Mouse (Mus musculus) kidney, embryonic 16.5 days (tissue): ENCODE measurements around the gene Gpr137. TPM values are rescaled to one million over a fixed set of nuclear protein-coding genes. Genes with fewer than 3 reads are reported as not detected.

Source experiments
- ATAC-seq: fragments of 200-750 bp; cut with Nextera tagmentation; 2 replicates; pipeline ENCODE4 v1.8.0; 2017; ENCODE audit warnings: moderate TSS enrichment; ENCODE audit not compliant: low FRiP score, low TSS enrichment
- H3K27ac ChIP-seq: fragments of 300-500 bp; sonication (generic); 2 replicates; pipeline ENCODE4 v1.5.1; 2014; ENCODE audit warnings: low read length
- H3K27me3 ChIP-seq: fragments of 300-500 bp; sonication (generic); 2 replicates; pipeline ENCODE4 v1.6.1; 2014; ENCODE audit warnings: low read length, control low read depth, mixed read lengths; ENCODE audit not compliant: insufficient read depth
- H3K36me3 ChIP-seq: fragments of 300-500 bp; sonication (generic); 2 replicates; pipeline ENCODE4 v1.6.1; 2014; ENCODE audit warnings: low read length, control low read depth, mixed read lengths; ENCODE audit not compliant: insufficient read depth
- H3K4me1 ChIP-seq: fragments of 300-500 bp; sonication (generic); 2 replicates; pipeline ENCODE4 v1.6.1; 2014; ENCODE audit warnings: low read length, control low read depth, mixed read lengths; ENCODE audit not compliant: insufficient read depth
- H3K4me2 ChIP-seq: fragments of 300-500 bp; sonication (generic); replicated peaks from 2 replicates; pipeline ENCODE4 v1.6.1; 2014; ENCODE audit warnings: low read depth, low read length
- H3K4me3 ChIP-seq: fragments of 300-500 bp; sonication (generic); 2 replicates; pipeline ENCODE4 v1.5.1; 2014; ENCODE audit warnings: mild to moderate bottlenecking, low read length
- H3K9ac ChIP-seq: fragments of 300-500 bp; sonication (generic); replicated peaks from 2 replicates; pipeline ENCODE4 v1.6.1; 2014; ENCODE audit warnings: low read length
- H3K9me3 ChIP-seq: fragments of 300-500 bp; sonication (generic); 2 replicates; pipeline ENCODE4 v1.6.1; 2016; ENCODE audit warnings: low read length, control low read depth
- WGBS: fragments of 180-500 bp; shearing (Covaris S2); extraction: QIAGEN DNeasy Blood & Tissue Kit; methylation state at CpG from one replicate; pipeline ENCODE4 v1.1.7; 2014; 5-methylcytosine and 5-hydroxymethylcytosine counted together
- polyA plus RNA-seq: library from polyadenylated mRNA; unstranded; fragments of >200 nt; fragmentation: Nextera tagmentation; extraction: Ambion mirVana; gene quantifications from 2 replicates; pipeline ENCODE4 v1.2.1, GENCODE M21; 2015

Gpr137 gene
- polyA plus RNA-seq, 1 experiment from 2014 or later, result 30.4 TPM

- Histone ChIP-seq H3K9me3 (no peaks in the 10 kb centered on the region), H3K27me3 (peaks cover 65% of the 10 kb centered on the region), H3K27ac (no peak within 1 kb of the TSS), H3K4me2 (peak within 1 kb of the TSS; percentile 93), H3K4me1 (peaks cover 24% of the 10 kb centered on the region), H3K4me3 (peak within 1 kb of the TSS; percentile 50), H3K9ac (peak within 1 kb of the TSS; percentile 66), H3K36me3 (no peaks in the 10 kb centered on the region)
- 15% methylated on average over 18 of the region's 23 CpGs for WGBS
- ATAC-seq, result no peak; the same call in 1 of the 2 replicates
These were observed 7.9 kb downstream of the Gpr137 start, which contains the start of gene Kcnk4 for GRCm38 (mm10) chr19:6934195-6934977. Gene Kcnk4, minus strand, starts transcription at chr19:6934515.

- H3K9me3 ChIP-seq, result no peaks in the 10 kb centered on the region
- 2% methylated on average over 58 of the region's 58 CpGs for WGBS
- peak; percentile 55 for ATAC-seq
- H3K9ac ChIP-seq, result peak overlapping the region; percentile 66
- peaks cover 24% of the 10 kb centered on the region for H3K4me1 ChIP-seq
- H3K4me2 ChIP-seq, result peak overlapping the region; percentile 93
- H3K27me3 ChIP-seq, result peaks cover 72% of the 10 kb centered on the region
- no peaks in the 10 kb centered on the region for H3K36me3 ChIP-seq
- H3K4me3 ChIP-seq, result peak overlapping the region; percentile 50
- H3K27ac ChIP-seq, result no peak overlapping the region
These were observed 8.7 kb downstream of the Gpr137 start for GRCm38 (mm10) chr19:6933436-6934194.

- 22% methylated on average over 4 of the region's 4 CpGs for WGBS
- H3K4me3 ChIP-seq, result no peak overlapping the region
- no peaks in the 10 kb centered on the region for H3K36me3 ChIP-seq
- ATAC-seq, result no peak
- H3K4me2 ChIP-seq, result peak overlapping the region; percentile 93; the same call in 1 of the 2 replicates
- H3K4me1 ChIP-seq, result peaks cover 22% of the 10 kb centered on the region
- H3K27ac ChIP-seq, result no peak overlapping the region
- no peak overlapping the region for H3K9ac ChIP-seq
- H3K27me3 ChIP-seq, result peaks cover 75% of the 10 kb centered on the region
- H3K9me3 ChIP-seq, result no peaks in the 10 kb centered on the region
These were observed 9.2 kb downstream of the Gpr137 start for GRCm38 (mm10) chr19:6933102-6933435.

- Histone ChIP-seq H3K36me3 (no peaks in the 10 kb centered on the region), H3K9ac (no peak overlapping the region), H3K27me3 (peaks cover 86% of the 10 kb centered on the region), H3K4me1 (peaks cover 15% of the 10 kb centered on the region), H3K9me3 (no peaks in the 10 kb centered on the region), H3K27ac (no peak overlapping the region), H3K4me3 (no peak overlapping the region), H3K4me2 (no peak overlapping the region)
- 35% methylated on average over 1 of the region's 1 CpGs for WGBS
- no peak for ATAC-seq
These were observed 10.3 kb downstream of the Gpr137 start for GRCm38 (mm10) chr19:6932018-6932417.

GRCm38 (mm10) chr19:6931002-6931401, 11.3 kb downstream of the Gpr137 start:
- Histone ChIP-seq H3K9ac (no peak overlapping the region), H3K4me2 (no peak overlapping the region), H3K27ac (no peak overlapping the region), H3K9me3 (no peaks in the 10 kb centered on the region), H3K4me3 (no peak overlapping the region), H3K4me1 (peaks cover 20% of the 10 kb centered on the region), H3K36me3 (no peaks in the 10 kb centered on the region), H3K27me3 (peaks cover 92% of the 10 kb centered on the region)
- no peak for ATAC-seq
- WGBS, result 0% methylated on average over 2 of the region's 2 CpGs

- no peak overlapping the region for H3K4me3 ChIP-seq
- H3K9me3 ChIP-seq, result no peaks in the 10 kb centered on the region
- H3K4me1 ChIP-seq, result peaks cover 19% of the 10 kb centered on the region
- no peak for ATAC-seq
- no peaks in the 10 kb centered on the region for H3K36me3 ChIP-seq
- no peak overlapping the region for H3K4me2 ChIP-seq
- H3K9ac ChIP-seq, result no peak overlapping the region
- peaks cover 88% of the 10 kb centered on the region for H3K27me3 ChIP-seq
- no peak overlapping the region for H3K27ac ChIP-seq
- 12% methylated on average over 9 of the region's 9 CpGs for WGBS
These were observed 14.2 kb downstream of the Gpr137 start for GRCm38 (mm10) chr19:6928080-6928479.

- ATAC-seq, result no peak
- Histone ChIP-seq H3K4me2 (peak overlapping the region; percentile 40), H3K27ac (no peak overlapping the region), H3K4me1 (peaks cover 19% of the 10 kb centered on the region), H3K9ac (no peak overlapping the region), H3K36me3 (no peaks in the 10 kb centered on the region), H3K9me3 (no peaks in the 10 kb centered on the region), H3K27me3 (peaks cover 74% of the 10 kb centered on the region), H3K4me3 (peak overlapping the region; percentile 22)
- 14% methylated on average over 26 of the region's 26 CpGs for WGBS
These were observed 15.6 kb downstream of the Gpr137 start for GRCm38 (mm10) chr19:6926559-6927255.

- peak overlapping the region; percentile 31 for H3K4me3 ChIP-seq
- H3K27ac ChIP-seq, result no peak overlapping the region
- no peaks in the 10 kb centered on the region for H3K9me3 ChIP-seq
- peaks cover 65% of the 10 kb centered on the region for H3K27me3 ChIP-seq
- 10% methylated on average over 40 of the region's 40 CpGs for WGBS
- peak overlapping the region; percentile 44; the same call in 1 of the 2 replicates for H3K4me2 ChIP-seq
- peaks cover 18% of the 10 kb centered on the region for H3K4me1 ChIP-seq
- ATAC-seq, result no peak
- no peaks in the 10 kb centered on the region for H3K36me3 ChIP-seq
- H3K9ac ChIP-seq, result no peak overlapping the region
These were observed 16.5 kb downstream of the Gpr137 start for GRCm38 (mm10) chr19:6925611-6926329.

- no peak for ATAC-seq
- H3K9me3 ChIP-seq, result no peaks in the 10 kb centered on the region
- H3K36me3 ChIP-seq, result no peaks in the 10 kb centered on the region
- peak within 1 kb of the TSS; percentile 44 for H3K4me2 ChIP-seq
- WGBS, result 2% methylated on average over 9 of the region's 9 CpGs
- peak within 1 kb of the TSS; percentile 31 for H3K4me3 ChIP-seq
- H3K27ac ChIP-seq, result no peak within 1 kb of the TSS
- peaks cover 61% of the 10 kb centered on the region for H3K27me3 ChIP-seq
- H3K9ac ChIP-seq, result no peak within 1 kb of the TSS; the same call in 1 of the 2 replicates
- H3K4me1 ChIP-seq, result peaks cover 23% of the 10 kb centered on the region
These were observed 17.0 kb downstream of the Gpr137 start, which contains the start of gene Catsperz for GRCm38 (mm10) chr19:6925307-6925573. Gene Catsperz, minus strand, starts transcription at chr19:6925380.
